Mouse (Mus musculus) forebrain, postnatal 0 days (tissue): ENCODE measurements around the gene Zdhhc4. TPM values are rescaled to one million over a fixed set of nuclear protein-coding genes. Genes with fewer than 3 reads are reported as not detected.
A peak's percentile ranks its signal among the peaks of the same experiment; 100 is the strongest.

ENCODE experiments used
- ATAC-seq: fragments of 200-750 bp; cut with Nextera tagmentation; 2 replicates; pipeline ENCODE4 v1.8.0; 2017; ENCODE audit warnings: mild to moderate bottlenecking, moderate library complexity
- DNase-seq: peaks from one replicate; pipeline ENCODE4 v3.0.0-alpha.2; 2015
- H3K27ac ChIP-seq: fragments of 300-500 bp; sonication (generic); 2 replicates; pipeline ENCODE4 v1.5.1; 2014; ENCODE audit warnings: low read depth, mild to moderate bottlenecking, antibody characterized with exemption, low read length, moderate library complexity, mixed read lengths
- H3K27me3 ChIP-seq: fragments of 300-500 bp; sonication (generic); 2 replicates; pipeline ENCODE4 v1.6.1; 2014; ENCODE audit warnings: mild to moderate bottlenecking, low read length, mixed read lengths; ENCODE audit not compliant: insufficient read depth
- H3K36me3 ChIP-seq: fragments of 300-500 bp; sonication (generic); 2 replicates; pipeline ENCODE4 v1.6.1; 2014; ENCODE audit warnings: mild to moderate bottlenecking, moderate library complexity; ENCODE audit not compliant: insufficient read depth
- H3K4me1 ChIP-seq: fragments of 300-500 bp; sonication (generic); 2 replicates; pipeline ENCODE4 v1.6.1; 2014; ENCODE audit warnings: antibody characterized with exemption; ENCODE audit not compliant: insufficient read depth
- H3K4me2 ChIP-seq: fragments of 300-500 bp; sonication (generic); 2 replicates; pipeline ENCODE4 v1.6.1; 2014; ENCODE audit warnings: low read depth, mild to moderate bottlenecking, moderate library complexity
- H3K4me3 ChIP-seq: fragments of 300-500 bp; sonication (generic); 2 replicates; pipeline ENCODE4 v1.5.1; 2014; ENCODE audit warnings: low read depth, low read length, mixed read lengths
- H3K9ac ChIP-seq: fragments of 300-500 bp; sonication (generic); 2 replicates; pipeline ENCODE4 v1.6.1; 2014; ENCODE audit warnings: mild to moderate bottlenecking
- H3K9me3 ChIP-seq: fragments of 300-500 bp; sonication (generic); 2 replicates; pipeline ENCODE4 v1.6.1; 2016; ENCODE audit warnings: low read length
- CTCF ChIP-seq: sonication (generic); IDR thresholded peaks from 2 replicates; pipeline ENCODE4 v1.5.1; 2016; ENCODE audit warnings: antibody characterized with exemption, control low read depth, low read depth
- WGBS: fragments of 180-500 bp; shearing (Covaris S2); extraction: QIAGEN DNeasy Blood & Tissue Kit; methylation state at CpG from one replicate; pipeline ENCODE4 v1.1.7; 2014; 5-methylcytosine and 5-hydroxymethylcytosine counted together
- polyA plus RNA-seq: library from polyadenylated mRNA; unstranded; fragments of >200 nt; fragmentation: Nextera tagmentation; extraction: Ambion mirVana; gene quantifications from 2 replicates; pipeline ENCODE4 v1.2.1, GENCODE M21; 2015
- total RNA-seq: library from RNA; depleted of rRNA; stranded (reverse); fragments of >200 nt; gene quantifications from 2 replicates; pipeline ENCODE4 v1.2.3, GENCODE M21; 2014; rRNA removed

The Zdhhc4 gene
- total RNA-seq (45.1 and 62.6 TPM in 2 replicates), polyA plus RNA-seq (94.0 and 97.3 TPM in 2 replicates)

- Histone ChIP-seq H3K4me2 (peak within 1 kb of the TSS; percentile 91), H3K4me1 (peaks cover 4% of the 10 kb centered on the region; the same call in 1 of the 2 replicates), H3K9me3 (no peaks in the 10 kb centered on the region), H3K36me3 (peaks cover 27% of the 10 kb centered on the region), H3K4me3 (peak within 1 kb of the TSS; percentile 95), H3K9ac (peak within 1 kb of the TSS; percentile 90), H3K27ac (peak within 1 kb of the TSS; percentile 80; the same call in 1 of the 2 replicates), H3K27me3 (no peaks in the 10 kb centered on the region)
- DNase-seq: peak; percentile 96
- no peak for TF ChIP-seq CTCF
- ATAC-seq: peak; percentile 89
- WGBS: 1% methylated on average over 57 of the region's 57 CpGs
These were observed at the start of gene Zdhhc4 for GRCm38 (mm10) chr5:143328690-143329495. Gene Zdhhc4 (minus strand): TSS chr5:143329256.

GRCm38 (mm10) chr5:143376156-143376555, 47.1 kb upstream of the Zdhhc4 start:
- TF ChIP-seq CTCF: no peak
- WGBS: 92% methylated on average over 4 of the region's 4 CpGs
- H3K27ac ChIP-seq: no peak overlapping the region
- H3K4me3 ChIP-seq: no peak overlapping the region
- DNase-seq (no peak), ATAC-seq (no peak)
- no peak overlapping the region for H3K9ac ChIP-seq
- no peaks in the 10 kb centered on the region for H3K36me3 ChIP-seq
- no peaks in the 10 kb centered on the region for H3K4me1 ChIP-seq
- H3K4me2 ChIP-seq: no peak overlapping the region
- H3K9me3 ChIP-seq: no peaks in the 10 kb centered on the region
- H3K27me3 ChIP-seq: peaks cover 35% of the 10 kb centered on the region

GRCm38 (mm10) chr5:143375242-143375641, 46.2 kb upstream of the Zdhhc4 start:
- peak overlapping the region; percentile 9; the same call in 1 of the 2 replicates for H3K4me3 ChIP-seq
- H3K4me2 ChIP-seq: peak overlapping the region; percentile 22
- DNase-seq (peak; percentile 64), ATAC-seq (0 out of 2 replicates have a peak, but pooled peaks have one; percentile 32)
- no peak overlapping the region for H3K9ac ChIP-seq
- peaks cover 41% of the 10 kb centered on the region for H3K27me3 ChIP-seq
- no peak overlapping the region for H3K27ac ChIP-seq
- no peaks in the 10 kb centered on the region for H3K36me3 ChIP-seq
- 5% methylated on average over 21 of the region's 21 CpGs for WGBS
- H3K9me3 ChIP-seq: no peaks in the 10 kb centered on the region
- peaks cover 3% of the 10 kb centered on the region for H3K4me1 ChIP-seq
- peak; percentile 78 for TF ChIP-seq CTCF

- H3K4me2 ChIP-seq: peak overlapping the region; percentile 60
- H3K36me3 ChIP-seq: no peaks in the 10 kb centered on the region
- H3K9me3 ChIP-seq: no peaks in the 10 kb centered on the region
- 3% methylated on average over 35 of the region's 35 CpGs for WGBS
- peak; percentile 69 for TF ChIP-seq CTCF
- peak; percentile 63 for DNase-seq
- H3K4me1 ChIP-seq: peaks cover 7% of the 10 kb centered on the region
- peak; percentile 72 for ATAC-seq
- H3K27ac ChIP-seq: no peak overlapping the region
- peak overlapping the region; percentile 45 for H3K9ac ChIP-seq
- peak overlapping the region; percentile 37 for H3K4me3 ChIP-seq
- peaks cover 50% of the 10 kb centered on the region for H3K27me3 ChIP-seq
These were observed 43.8 kb upstream of the Zdhhc4 start for GRCm38 (mm10) chr5:143372818-143373217.

GRCm38 (mm10) chr5:143371146-143371510, 42.1 kb upstream of the Zdhhc4 start:
- WGBS: 46% methylated on average over 4 of the region's 4 CpGs
- Histone ChIP-seq H3K27ac (no peak overlapping the region), H3K9me3 (no peaks in the 10 kb centered on the region), H3K4me3 (no peak overlapping the region), H3K4me2 (no peak overlapping the region), H3K27me3 (peaks cover 50% of the 10 kb centered on the region), H3K9ac (no peak overlapping the region), H3K4me1 (peaks cover 7% of the 10 kb centered on the region), H3K36me3 (no peaks in the 10 kb centered on the region)
- no peak for TF ChIP-seq CTCF
- ATAC-seq (no peak), DNase-seq (no peak)

- Histone ChIP-seq H3K4me3 (peak overlapping the region; percentile 37), H3K4me1 (peaks cover 7% of the 10 kb centered on the region), H3K9ac (peak overlapping the region; percentile 37; the same call in 1 of the 2 replicates), H3K9me3 (no peaks in the 10 kb centered on the region), H3K27me3 (peaks cover 50% of the 10 kb centered on the region), H3K27ac (no peak overlapping the region), H3K4me2 (peak overlapping the region; percentile 61), H3K36me3 (no peaks in the 10 kb centered on the region)
- ATAC-seq: peak; percentile 66
- peak; percentile 67 for DNase-seq
- WGBS: 14% methylated on average over 17 of the region's 17 CpGs
- TF ChIP-seq CTCF: no peak
These were observed 41.5 kb upstream of the Zdhhc4 start for GRCm38 (mm10) chr5:143370416-143371145.
